Mouse (Mus musculus): ENCODE measurements around the gene Selenom. TPM values are rescaled to one million over a fixed set of nuclear protein-coding genes. Genes with fewer than 3 reads are reported as not detected.
A peak's percentile ranks its signal among the peaks of the same experiment; 100 is the strongest.

Selenom gene
- polyA plus RNA-seq (2015; fragmentation: Nextera tagmentation; extraction: Ambion mirVana): 39.5 and 52.0 TPM in 2 replicates

GRCm38 (mm10) chr11:3514529-3515054 lies at the start of gene Selenom:
Gene Selenom (plus strand): TSS chr11:3514684.
- Histone ChIP-seq H3K4me3 (replicated peaks; ENCODE audit: low read length) (peak within 1 kb of the TSS; percentile 52), H3K4me2 (ENCODE audit: low read length) (peak within 1 kb of the TSS; percentile 66), H3K27ac (ENCODE audit: low read length) (no peak within 1 kb of the TSS), H3K4me1 (replicated peaks; ENCODE audit: control insufficient read depth, insufficient read depth, low read length) (peaks cover 23% of the 10 kb centered on the region), H3K36me3 (ENCODE audit: control insufficient read depth, insufficient read depth) (no peaks in the 10 kb centered on the region), H3K9me3 (ENCODE audit: control insufficient read depth, low read length) (no peaks in the 10 kb centered on the region), H3K9ac (replicated peaks; ENCODE audit: low read depth, low read length) (peak within 1 kb of the TSS; percentile 59), H3K27me3 (replicated peaks; ENCODE audit: control insufficient read depth, insufficient read depth, low read length) (peaks cover 10% of the 10 kb centered on the region; the same call in 1 of the 2 replicates)
- peak; percentile 72 for ATAC-seq
- under 1% methylated on average over 26 of the region's 26 CpGs for WGBS

GRCm38 (mm10) chr11:3471448-3471850 lies 43.0 kb upstream of the Selenom start:
- Histone ChIP-seq H3K9ac (replicated peaks; ENCODE audit: low read depth, low read length) (no peak overlapping the region), H3K9me3 (ENCODE audit: control insufficient read depth, low read length) (no peaks in the 10 kb centered on the region), H3K4me1 (replicated peaks; ENCODE audit: control insufficient read depth, insufficient read depth, low read length) (no peaks in the 10 kb centered on the region), H3K4me2 (ENCODE audit: low read length) (no peak overlapping the region), H3K36me3 (ENCODE audit: control insufficient read depth, insufficient read depth) (no peaks in the 10 kb centered on the region), H3K27me3 (replicated peaks; ENCODE audit: control insufficient read depth, insufficient read depth, low read length) (no peaks in the 10 kb centered on the region), H3K27ac (ENCODE audit: low read length) (no peak overlapping the region), H3K4me3 (replicated peaks; ENCODE audit: low read length) (no peak overlapping the region)
- no peak for ATAC-seq
- WGBS: 24% methylated on average over 11 of the region's 11 CpGs

- Histone ChIP-seq H3K36me3 (ENCODE audit: control insufficient read depth, insufficient read depth) (no peaks in the 10 kb centered on the region), H3K4me2 (ENCODE audit: low read length) (no peak overlapping the region), H3K9me3 (ENCODE audit: control insufficient read depth, low read length) (no peaks in the 10 kb centered on the region), H3K4me3 (replicated peaks; ENCODE audit: low read length) (no peak overlapping the region), H3K27ac (ENCODE audit: low read length) (no peak overlapping the region), H3K27me3 (replicated peaks; ENCODE audit: control insufficient read depth, insufficient read depth, low read length) (no peaks in the 10 kb centered on the region), H3K4me1 (replicated peaks; ENCODE audit: control insufficient read depth, insufficient read depth, low read length) (no peaks in the 10 kb centered on the region), H3K9ac (replicated peaks; ENCODE audit: low read depth, low read length) (no peak overlapping the region)
- 38% methylated on average over 1 of the region's 1 CpGs for WGBS
- ATAC-seq: peak; percentile 70; the same call in 1 of the 2 replicates
Measured at GRCm38 (mm10) chr11:3472484-3472883, 42.0 kb upstream of the Selenom start.

- Histone ChIP-seq H3K27me3 (replicated peaks; ENCODE audit: control insufficient read depth, insufficient read depth, low read length) (no peaks in the 10 kb centered on the region), H3K4me1 (replicated peaks; ENCODE audit: control insufficient read depth, insufficient read depth, low read length) (no peaks in the 10 kb centered on the region), H3K9me3 (ENCODE audit: control insufficient read depth, low read length) (no peaks in the 10 kb centered on the region), H3K4me2 (ENCODE audit: low read length) (no peak overlapping the region), H3K27ac (ENCODE audit: low read length) (no peak overlapping the region), H3K9ac (replicated peaks; ENCODE audit: low read depth, low read length) (no peak overlapping the region), H3K36me3 (ENCODE audit: control insufficient read depth, insufficient read depth) (no peaks in the 10 kb centered on the region), H3K4me3 (replicated peaks; ENCODE audit: low read length) (no peak overlapping the region)
- ATAC-seq: no peak
- 88% methylated on average over 6 of the region's 7 CpGs for WGBS
Measured at GRCm38 (mm10) chr11:3474480-3475115, 39.9 kb upstream of the Selenom start.

- Histone ChIP-seq H3K27ac (ENCODE audit: low read length) (no peak overlapping the region), H3K9ac (replicated peaks; ENCODE audit: low read depth, low read length) (no peak overlapping the region), H3K9me3 (ENCODE audit: control insufficient read depth, low read length) (no peaks in the 10 kb centered on the region), H3K4me3 (replicated peaks; ENCODE audit: low read length) (no peak overlapping the region), H3K4me1 (replicated peaks; ENCODE audit: control insufficient read depth, insufficient read depth, low read length) (no peaks in the 10 kb centered on the region), H3K27me3 (replicated peaks; ENCODE audit: control insufficient read depth, insufficient read depth, low read length) (no peaks in the 10 kb centered on the region), H3K36me3 (ENCODE audit: control insufficient read depth, insufficient read depth) (no peaks in the 10 kb centered on the region), H3K4me2 (ENCODE audit: low read length) (no peak overlapping the region)
- ATAC-seq: no peak
Measured at GRCm38 (mm10) chr11:3475489-3475888, 39.0 kb upstream of the Selenom start.

- Histone ChIP-seq H3K27me3 (replicated peaks; ENCODE audit: control insufficient read depth, insufficient read depth, low read length) (no peaks in the 10 kb centered on the region), H3K27ac (ENCODE audit: low read length) (no peak overlapping the region)
- ATAC-seq: peak; percentile 40
Measured at GRCm38 (mm10) chr11:3483980-3484642, 30.4 kb upstream of the Selenom start.

GRCm38 (mm10) chr11:3486349-3486748 lies 28.1 kb upstream of the Selenom start:
- WGBS: 70% methylated on average over 7 of the region's 7 CpGs
- Histone ChIP-seq H3K9me3 (ENCODE audit: control insufficient read depth, low read length) (no peaks in the 10 kb centered on the region), H3K36me3 (ENCODE audit: control insufficient read depth, insufficient read depth) (no peaks in the 10 kb centered on the region), H3K4me2 (ENCODE audit: low read length) (no peak overlapping the region), H3K27me3 (replicated peaks; ENCODE audit: control insufficient read depth, insufficient read depth, low read length) (no peaks in the 10 kb centered on the region), H3K9ac (replicated peaks; ENCODE audit: low read depth, low read length) (no peak overlapping the region), H3K27ac (ENCODE audit: low read length) (no peak overlapping the region), H3K4me1 (replicated peaks; ENCODE audit: control insufficient read depth, insufficient read depth, low read length) (peaks cover 3% of the 10 kb centered on the region; the same call in 1 of the 2 replicates), H3K4me3 (replicated peaks; ENCODE audit: low read length) (no peak overlapping the region)
- ATAC-seq: no peak

More at GRCm38 (mm10) chr11:3483980-3484642, 30.4 kb upstream of the Selenom start:
- WGBS: 57% methylated on average over 11 of the region's 11 CpGs
- Histone ChIP-seq H3K9ac (replicated peaks; ENCODE audit: low read depth, low read length) (no peak overlapping the region), H3K4me2 (ENCODE audit: low read length) (no peak overlapping the region), H3K9me3 (ENCODE audit: control insufficient read depth, low read length) (no peaks in the 10 kb centered on the region), H3K4me1 (replicated peaks; ENCODE audit: control insufficient read depth, insufficient read depth, low read length) (peaks cover 3% of the 10 kb centered on the region; the same call in 1 of the 2 replicates), H3K36me3 (ENCODE audit: control insufficient read depth, insufficient read depth) (no peaks in the 10 kb centered on the region), H3K4me3 (replicated peaks; ENCODE audit: low read length) (no peak overlapping the region)

- Histone ChIP-seq H3K36me3 (ENCODE audit: control insufficient read depth, insufficient read depth) (no peaks in the 10 kb centered on the region), H3K4me1 (replicated peaks; ENCODE audit: control insufficient read depth, insufficient read depth, low read length) (peaks cover 3% of the 10 kb centered on the region; the same call in 1 of the 2 replicates), H3K4me3 (replicated peaks; ENCODE audit: low read length) (no peak within 1 kb of the TSS), H3K27me3 (replicated peaks; ENCODE audit: control insufficient read depth, insufficient read depth, low read length) (no peaks in the 10 kb centered on the region), H3K4me2 (ENCODE audit: low read length) (no peak within 1 kb of the TSS), H3K9ac (replicated peaks; ENCODE audit: low read depth, low read length) (no peak within 1 kb of the TSS), H3K9me3 (ENCODE audit: control insufficient read depth, low read length) (no peaks in the 10 kb centered on the region), H3K27ac (ENCODE audit: low read length) (no peak within 1 kb of the TSS)
- 27% methylated on average over 11 of the region's 11 CpGs for WGBS
- no peak for ATAC-seq
Measured at GRCm38 (mm10) chr11:3487952-3488570, 26.4 kb upstream of the Selenom start, which contains the start of gene Pla2g3. Gene Pla2g3 (plus strand): TSS chr11:3488284.

- H3K9ac ChIP-seq (replicated peaks; ENCODE audit: low read depth, low read length): no peak overlapping the region
- no peak overlapping the region for H3K4me3 ChIP-seq (replicated peaks; ENCODE audit: low read length)
- no peaks in the 10 kb centered on the region for H3K36me3 ChIP-seq (ENCODE audit: control insufficient read depth, insufficient read depth)
- H3K4me1 ChIP-seq (replicated peaks; ENCODE audit: control insufficient read depth, insufficient read depth, low read length): peaks cover 3% of the 10 kb centered on the region; the same call in 1 of the 2 replicates
- no peak overlapping the region for H3K4me2 ChIP-seq (ENCODE audit: low read length)
- 86% methylated on average over 5 of the region's 5 CpGs for WGBS
- H3K9me3 ChIP-seq (ENCODE audit: control insufficient read depth, low read length): no peaks in the 10 kb centered on the region
- H3K27me3 ChIP-seq (replicated peaks; ENCODE audit: control insufficient read depth, insufficient read depth, low read length): no peaks in the 10 kb centered on the region
- ATAC-seq: no peak
- H3K27ac ChIP-seq (ENCODE audit: low read length): no peak overlapping the region
Measured at GRCm38 (mm10) chr11:3489036-3489435, 25.4 kb upstream of the Selenom start.

All from forebrain, embryonic 16.5 days (tissue).